In the genomic region with DNA sequence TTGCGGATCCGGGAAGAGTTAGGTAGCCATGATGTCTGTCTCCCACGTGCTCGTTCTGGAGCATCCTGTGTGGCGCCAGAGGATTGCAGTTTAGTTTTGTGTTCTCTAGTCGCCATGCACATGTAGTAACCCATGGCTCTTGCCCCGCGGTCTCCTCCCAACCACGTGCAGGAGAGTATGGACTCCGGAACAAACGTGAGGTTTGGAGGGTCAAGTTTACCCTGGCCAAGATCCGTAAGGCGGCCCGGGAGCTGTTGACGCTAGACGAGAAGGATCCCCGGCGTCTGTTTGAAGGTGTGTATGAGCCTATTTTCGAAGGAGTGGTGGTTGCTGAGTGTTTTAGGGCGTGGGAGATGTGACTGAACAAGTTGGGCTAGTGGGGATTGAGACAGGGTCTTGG, we compare ENCODE assay signal across 8 mouse cellular contexts. TPM values are rescaled to one million over a fixed set of nuclear protein-coding genes. Genes with fewer than 3 reads are reported as not detected.
DNase-seq lines count a peak whose midpoint lies in the region; ATAC-seq and TF ChIP-seq lines count a peak whose summit lies in the region.

No protein-coding gene starts in this region.

- no peak for TF ChIP-seq CTCF in layer of hippocampus, adult 2 months (conservative IDR thresholded peaks at IDR 0.05)
- no peak for TF ChIP-seq CTCF in midbrain, postnatal 0 days (IDR thresholded peaks at IDR 0.05)

- peak overlapping the region; percentile 93 for H3K27ac ChIP-seq in layer of hippocampus, adult 2 months
- peak overlapping the region; percentile 53 for H3K27ac ChIP-seq in embryonic facial prominence, embryonic 11.5 days (replicated peaks; ENCODE audit: low read depth, low read length)
- peak overlapping the region; percentile 94 for H3K27ac ChIP-seq in intestine, embryonic 16.5 days (ENCODE audit: low read length)
- H3K27ac ChIP-seq in midbrain, postnatal 0 days (ENCODE audit: low read depth, low read length), result peak overlapping the region; percentile 84

- H3K9ac ChIP-seq in embryonic facial prominence, embryonic 11.5 days (replicated peaks; ENCODE audit: low read length), result peak overlapping the region; percentile 70
- peak overlapping the region; percentile 86 for H3K9ac ChIP-seq in intestine, embryonic 16.5 days (ENCODE audit: low read depth, low read length)
- peak overlapping the region; percentile 76 for H3K9ac ChIP-seq in midbrain, postnatal 0 days (replicated peaks; ENCODE audit: low read length, poor library complexity, severe bottlenecking)

- peak overlapping the region; percentile 83 for H3K4me2 ChIP-seq in embryonic facial prominence, embryonic 11.5 days (ENCODE audit: low read depth, low read length)
- H3K4me2 ChIP-seq in intestine, embryonic 16.5 days (ENCODE audit: low read depth, low read length), result peak overlapping the region; percentile 77
- H3K4me2 ChIP-seq in midbrain, postnatal 0 days (ENCODE audit: low read depth, low read length, poor library complexity, severe bottlenecking), result peak overlapping the region; percentile 81

- H3K4me1 ChIP-seq in embryonic facial prominence, embryonic 11.5 days (ENCODE audit: control insufficient read depth, insufficient read depth, low read length), result peaks cover 4% of the 10 kb centered on the region; the same call in 1 of the 2 replicates
- H3K4me1 ChIP-seq in intestine, embryonic 16.5 days (ENCODE audit: control insufficient read depth, insufficient read depth, low read length), result peaks cover 11% of the 10 kb centered on the region
- H3K4me1 ChIP-seq in midbrain, postnatal 0 days (ENCODE audit: insufficient read depth, low read length), result peaks cover 7% of the 10 kb centered on the region; the same call in 1 of the 2 replicates

- WGBS in embryonic facial prominence, embryonic 11.5 days, result 1% methylated on average over 20 of the region's 20 CpGs
- WGBS in intestine, embryonic 16.5 days, result under 1% methylated on average over 20 of the region's 20 CpGs
- WGBS in midbrain, postnatal 0 days, result under 1% methylated on average over 20 of the region's 20 CpGs

- H3K4me3 ChIP-seq in layer of hippocampus, adult 2 months, result peak overlapping the region; percentile 90
- H3K4me3 ChIP-seq in embryonic facial prominence, embryonic 11.5 days (ENCODE audit: low read depth, low read length), result peak overlapping the region; percentile 62
- peak overlapping the region; percentile 83 for H3K4me3 ChIP-seq in intestine, embryonic 16.5 days (ENCODE audit: low read length)
- H3K4me3 ChIP-seq in midbrain, postnatal 0 days (ENCODE audit: low read depth, low read length), result peak overlapping the region; percentile 59

- no peak for DNase-seq in layer of hippocampus, adult 2 months (ENCODE audit: low spot score in 2 of 2)
- DNase-seq in layer of hippocampus, postnatal 36 days, result no peak
- no peak for DNase-seq in embryonic facial prominence, embryonic 11.5 days (ENCODE audit: low spot score)
- DNase-seq in midbrain, postnatal 0 days (ENCODE audit: low spot score), result no peak
- DNase-seq in layer of hippocampus, postnatal 14 days (ENCODE audit: low spot score in 2 of 2), result no peak
- no peak for DNase-seq in adrenal gland, adult (ENCODE audit: inconsistent age in 2 of 2, low spot score in 1 of 2)
- DNase-seq in thymus, postnatal 36 days, result no peak

- peaks cover 4% of the 10 kb centered on the region for H3K36me3 ChIP-seq in embryonic facial prominence, embryonic 11.5 days (replicated peaks; ENCODE audit: control insufficient read depth, insufficient read depth, low read depth, low read length)
- peaks cover 11% of the 10 kb centered on the region; the same call in 1 of the 2 replicates for H3K36me3 ChIP-seq in intestine, embryonic 16.5 days (ENCODE audit: control insufficient read depth, insufficient read depth, low read length)
- H3K36me3 ChIP-seq in midbrain, postnatal 0 days (ENCODE audit: insufficient read depth, low read length), result peaks cover 4% of the 10 kb centered on the region; the same call in 1 of the 2 replicates

- ATAC-seq in embryonic facial prominence, embryonic 11.5 days (replicated peaks; ENCODE audit: insufficient number of reproducible peaks, low FRiP score, low TSS enrichment, low read depth), result peak; percentile 31; the same call in 1 of the 2 replicates
- peak; percentile 14; the same call in 1 of the 2 replicates for ATAC-seq in intestine, embryonic 16.5 days
- ATAC-seq in midbrain, postnatal 0 days (ENCODE audit: low FRiP score), result peak; percentile 78

- H3K27me3 ChIP-seq in embryonic facial prominence, embryonic 11.5 days (ENCODE audit: control insufficient read depth, insufficient read depth, low read length), result no peaks in the 10 kb centered on the region
- no peaks in the 10 kb centered on the region for H3K27me3 ChIP-seq in intestine, embryonic 16.5 days (replicated peaks; ENCODE audit: control insufficient read depth, insufficient read depth, low read length)
- no peaks in the 10 kb centered on the region for H3K27me3 ChIP-seq in midbrain, postnatal 0 days (ENCODE audit: insufficient read depth, low read length)

- no peaks in the 10 kb centered on the region for H3K9me3 ChIP-seq in embryonic facial prominence, embryonic 11.5 days (replicated peaks; ENCODE audit: control insufficient read depth, low read length)
- no peaks in the 10 kb centered on the region for H3K9me3 ChIP-seq in intestine, embryonic 16.5 days (ENCODE audit: control insufficient read depth, low read length)
- H3K9me3 ChIP-seq in midbrain, postnatal 0 days (ENCODE audit: low read length), result no peaks in the 10 kb centered on the region

RNA-seq across cellular contexts. Expression of gene Rps9, which starts 0.7 kb away (rescaled TPM):
- 100 to 1,000 TPM; 387 to 404 TPM for total RNA-seq in layer of hippocampus, adult 2 months (2021)
- total RNA-seq in layer of hippocampus, postnatal 36 days (2021), result 100 to 1,000 TPM; 396 to 403 TPM
- 1,406 and 1,416 TPM in 2 replicates for polyA plus RNA-seq in embryonic facial prominence, embryonic 11.5 days (2014; fragmentation: Nextera tagmentation; extraction: Ambion mirVana)
- polyA plus RNA-seq in intestine, embryonic 16.5 days (2015; fragmentation: Nextera tagmentation; extraction: Ambion mirVana), result 1,268 and 1,365 TPM in 2 replicates
- total RNA-seq in midbrain, postnatal 0 days (2014; rRNA removed), result 733 and 742 TPM in 2 replicates
- 638 and 663 TPM in 2 replicates for polyA plus RNA-seq in midbrain, postnatal 0 days (2015; fragmentation: Nextera tagmentation; extraction: Ambion mirVana)
- 100 to 1,000 TPM; 432 to 494 TPM for total RNA-seq in layer of hippocampus, postnatal 14 days (2021)

RNA-seq across cellular contexts. Expression of gene Mboat7, which starts 11.2 kb away (rescaled TPM):
- total RNA-seq in layer of hippocampus, adult 2 months (2021), result 100 to 1,000 TPM; 160 to 170 TPM
- total RNA-seq in layer of hippocampus, postnatal 36 days (2021), result 100 to 1,000 TPM; 154 to 158 TPM
- polyA plus RNA-seq in embryonic facial prominence, embryonic 11.5 days (2014; fragmentation: Nextera tagmentation; extraction: Ambion mirVana), result 27.6 and 28.4 TPM in 2 replicates
- polyA plus RNA-seq in intestine, embryonic 16.5 days (2015; fragmentation: Nextera tagmentation; extraction: Ambion mirVana), result 54.8 and 60.7 TPM in 2 replicates
- 219 and 252 TPM in 2 replicates for total RNA-seq in midbrain, postnatal 0 days (2014; rRNA removed)
- polyA plus RNA-seq in midbrain, postnatal 0 days (2015; fragmentation: Nextera tagmentation; extraction: Ambion mirVana), result 134 and 141 TPM in 2 replicates
- total RNA-seq in layer of hippocampus, postnatal 14 days (2021), result 100 to 1,000 TPM; 121 to 124 TPM

RNA-seq across cellular contexts. Expression of gene Tsen34, which starts 11.8 kb away (rescaled TPM):
- total RNA-seq in layer of hippocampus, adult 2 months (2021), result 10 to 100 TPM; 80.2 to 84.8 TPM
- total RNA-seq in layer of hippocampus, postnatal 36 days (2021), result 10 to 100 TPM; 79.0 to 83.4 TPM
- polyA plus RNA-seq in embryonic facial prominence, embryonic 11.5 days (2014; fragmentation: Nextera tagmentation; extraction: Ambion mirVana), result 257 and 283 TPM in 2 replicates
- polyA plus RNA-seq in intestine, embryonic 16.5 days (2015; fragmentation: Nextera tagmentation; extraction: Ambion mirVana), result 191 and 208 TPM in 2 replicates
- 329 and 396 TPM in 2 replicates for total RNA-seq in midbrain, postnatal 0 days (2014; rRNA removed)
- polyA plus RNA-seq in midbrain, postnatal 0 days (2015; fragmentation: Nextera tagmentation; extraction: Ambion mirVana), result 260 and 263 TPM in 2 replicates
- 10 to 100 TPM; 70.0 to 74.8 TPM for total RNA-seq in layer of hippocampus, postnatal 14 days (2021)

RNA-seq across cellular contexts. Expression of gene Pirb, which starts 15.7 kb away (rescaled TPM):
- total RNA-seq in layer of hippocampus, adult 2 months (2021), result under 1 TPM in 1 of 2 experiments, not detected in 1; 0.36 TPM
- under 1 TPM; 0.12 to 0.15 TPM for total RNA-seq in layer of hippocampus, postnatal 36 days (2021)
- polyA plus RNA-seq in embryonic facial prominence, embryonic 11.5 days (2014; fragmentation: Nextera tagmentation; extraction: Ambion mirVana), result 0.10 and 0.17 TPM in 2 replicates
- 0.94 and 1.1 TPM in 2 replicates for polyA plus RNA-seq in intestine, embryonic 16.5 days (2015; fragmentation: Nextera tagmentation; extraction: Ambion mirVana)
- 0.28 and 0.93 TPM in 2 replicates for total RNA-seq in midbrain, postnatal 0 days (2014; rRNA removed)
- polyA plus RNA-seq in midbrain, postnatal 0 days (2015; fragmentation: Nextera tagmentation; extraction: Ambion mirVana), result 0.38 and 0.49 TPM in 2 replicates
- under 1 TPM; 0.12 to 0.32 TPM for total RNA-seq in layer of hippocampus, postnatal 14 days (2021)

RNA-seq across cellular contexts. Expression of gene Tmc4, which starts 27.1 kb away (rescaled TPM):
- total RNA-seq in layer of hippocampus, adult 2 months (2021), result 1 to 10 TPM; 4.3 to 9.7 TPM
- 10 to 100 TPM in 1 of 2 experiments, 1 to 10 TPM in 1; 7.5 to 11.6 TPM for total RNA-seq in layer of hippocampus, postnatal 36 days (2021)
- 3.9 and 4.3 TPM in 2 replicates for polyA plus RNA-seq in embryonic facial prominence, embryonic 11.5 days (2014; fragmentation: Nextera tagmentation; extraction: Ambion mirVana)
- polyA plus RNA-seq in intestine, embryonic 16.5 days (2015; fragmentation: Nextera tagmentation; extraction: Ambion mirVana), result 104 and 110 TPM in 2 replicates
- total RNA-seq in midbrain, postnatal 0 days (2014; rRNA removed), result 4.0 and 8.2 TPM in 2 replicates
- 3.7 and 4.2 TPM in 2 replicates for polyA plus RNA-seq in midbrain, postnatal 0 days (2015; fragmentation: Nextera tagmentation; extraction: Ambion mirVana)
- 1 to 10 TPM; 3.2 to 3.5 TPM for total RNA-seq in layer of hippocampus, postnatal 14 days (2021)

Comparison
In these comparisons a context has a peak if more than half of its experiments do, and no peak if none do; other contexts are left out.
1. ATAC-seq: peak in every context shown above with its lines; median percentile 78 in midbrain, postnatal 0 days; 31 in embryonic facial prominence, embryonic 11.5 days; 14 in intestine, embryonic 16.5 days.